Mouse (Mus musculus) lung, embryonic 15.5 days (tissue): ENCODE results near the gene Pced1b. TPM values are rescaled to one million over a fixed set of nuclear protein-coding genes. Genes with fewer than 3 reads are reported as not detected.

Source experiments
- ATAC-seq: fragments of 200-750 bp; cut with Nextera tagmentation; 2 replicates; pipeline ENCODE4 v1.8.0; 2017; ENCODE audit warnings: moderate number of reproducible peaks, borderline replicate concordance; ENCODE audit not compliant: low FRiP score, low TSS enrichment; ENCODE audit errors: extremely low read depth
- H3K27ac ChIP-seq: fragments of 300-500 bp; sonication (generic); 2 replicates; pipeline ENCODE4 v1.5.1; 2015; ENCODE audit warnings: moderate library complexity, mild to moderate bottlenecking, inconsistent platforms
- H3K27me3 ChIP-seq: fragments of 300-500 bp; sonication (generic); 2 replicates; pipeline ENCODE4 v1.6.1; 2015; ENCODE audit warnings: inconsistent platforms
- H3K36me3 ChIP-seq: fragments of 300-500 bp; sonication (generic); 2 replicates; pipeline ENCODE4 v1.6.1; 2015; ENCODE audit warnings: inconsistent platforms
- H3K4me1 ChIP-seq: fragments of 300-500 bp; sonication (generic); 2 replicates; pipeline ENCODE4 v1.6.1; 2015; ENCODE audit warnings: inconsistent platforms
- H3K4me2 ChIP-seq: fragments of 300-500 bp; sonication (generic); 2 replicates; pipeline ENCODE4 v1.6.1; 2015; ENCODE audit warnings: inconsistent platforms, mild to moderate bottlenecking, moderate library complexity
- H3K4me3 ChIP-seq: fragments of 300-500 bp; sonication (generic); 2 replicates; pipeline ENCODE4 v1.5.1; 2015; ENCODE audit warnings: mild to moderate bottlenecking, inconsistent platforms
- H3K9ac ChIP-seq: fragments of 300-500 bp; sonication (generic); 2 replicates; pipeline ENCODE4 v1.6.1; 2015; ENCODE audit warnings: inconsistent platforms
- H3K9me3 ChIP-seq: fragments of 300-500 bp; sonication (generic); 2 replicates; pipeline ENCODE4 v1.6.1; 2016; ENCODE audit warnings: inconsistent platforms
- WGBS: fragments of 180-500 bp; shearing (Covaris S2); methylation state at CpG from one replicate; pipeline ENCODE4 v1.1.7; 2015; 5-methylcytosine and 5-hydroxymethylcytosine counted together
- polyA plus RNA-seq: library from polyadenylated mRNA; unstranded; fragments of >200 nt; fragmentation: Nextera tagmentation; extraction: Ambion mirVana; gene quantifications from 2 replicates; pipeline ENCODE4 v1.2.1, GENCODE M21; 2015

Pced1b gene
- polyA plus RNA-seq, 1 experiment from 2014 or later: 5.3 TPM

GRCm38 (mm10) chr15:97397793-97398192 lies 150.9 kb downstream of the Pced1b start:
- Histone ChIP-seq H3K36me3 (no peaks in the 10 kb centered on the region), H3K27me3 (no peaks in the 10 kb centered on the region), H3K4me1 (no peaks in the 10 kb centered on the region), H3K27ac (no peak overlapping the region), H3K9me3 (no peaks in the 10 kb centered on the region), H3K4me2 (no peak overlapping the region), H3K9ac (no peak overlapping the region), H3K4me3 (no peak overlapping the region)
- WGBS: 82% methylated on average over 2 of the region's 2 CpGs
- ATAC-seq: no peak

- H3K4me3 ChIP-seq: no peak overlapping the region
- no peaks in the 10 kb centered on the region for H3K4me1 ChIP-seq
- H3K4me2 ChIP-seq: no peak overlapping the region
- H3K9me3 ChIP-seq: no peaks in the 10 kb centered on the region
- H3K27me3 ChIP-seq: no peaks in the 10 kb centered on the region
- ATAC-seq: no peak
- no peak overlapping the region for H3K9ac ChIP-seq
- H3K36me3 ChIP-seq: no peaks in the 10 kb centered on the region
- no peak overlapping the region for H3K27ac ChIP-seq
- 89% methylated on average over 6 of the region's 6 CpGs for WGBS
Measured at GRCm38 (mm10) chr15:97400866-97401265, 154.0 kb downstream of the Pced1b start.

- H3K4me3 ChIP-seq: no peak overlapping the region
- no peak for ATAC-seq
- no peaks in the 10 kb centered on the region for H3K9me3 ChIP-seq
- 68% methylated on average over 8 of the region's 8 CpGs for WGBS
- no peaks in the 10 kb centered on the region for H3K36me3 ChIP-seq
- H3K4me1 ChIP-seq: peaks cover 9% of the 10 kb centered on the region
- H3K4me2 ChIP-seq: no peak overlapping the region
- H3K27me3 ChIP-seq: no peaks in the 10 kb centered on the region
- no peak overlapping the region for H3K9ac ChIP-seq
- H3K27ac ChIP-seq: no peak overlapping the region
Measured at GRCm38 (mm10) chr15:97404483-97404882, 157.6 kb downstream of the Pced1b start.

- Histone ChIP-seq H3K9ac (no peak overlapping the region), H3K27me3 (no peaks in the 10 kb centered on the region), H3K9me3 (no peaks in the 10 kb centered on the region), H3K4me1 (peaks cover 9% of the 10 kb centered on the region), H3K27ac (no peak overlapping the region), H3K4me2 (no peak overlapping the region), H3K36me3 (no peaks in the 10 kb centered on the region), H3K4me3 (no peak overlapping the region)
- ATAC-seq: no peak
- 48% methylated on average over 7 of the region's 7 CpGs for WGBS
Measured at GRCm38 (mm10) chr15:97404998-97405397, 158.1 kb downstream of the Pced1b start.

- Histone ChIP-seq H3K27ac (no peak overlapping the region), H3K36me3 (no peaks in the 10 kb centered on the region), H3K4me1 (peaks cover 9% of the 10 kb centered on the region), H3K27me3 (no peaks in the 10 kb centered on the region), H3K4me2 (no peak overlapping the region), H3K9ac (no peak overlapping the region), H3K9me3 (no peaks in the 10 kb centered on the region), H3K4me3 (no peak overlapping the region)
- 77% methylated on average over 6 of the region's 6 CpGs for WGBS
- ATAC-seq: no peak
Measured at GRCm38 (mm10) chr15:97406105-97406504, 159.2 kb downstream of the Pced1b start.

GRCm38 (mm10) chr15:97407496-97408454 lies 160.9 kb downstream of the Pced1b start:
- Histone ChIP-seq H3K27ac (no peak overlapping the region), H3K4me1 (peaks cover 9% of the 10 kb centered on the region), H3K9ac (no peak overlapping the region), H3K4me2 (0 out of 2 replicates have a peak overlapping the region, but pooled peaks have one; percentile 5), H3K4me3 (no peak overlapping the region), H3K27me3 (no peaks in the 10 kb centered on the region), H3K9me3 (no peaks in the 10 kb centered on the region), H3K36me3 (no peaks in the 10 kb centered on the region)
- 37% methylated on average over 17 of the region's 17 CpGs for WGBS
- no peak for ATAC-seq

- 83% methylated on average over 2 of the region's 2 CpGs for WGBS
- Histone ChIP-seq H3K4me2 (no peak overlapping the region), H3K4me3 (no peak overlapping the region), H3K27ac (no peak overlapping the region), H3K9me3 (no peaks in the 10 kb centered on the region), H3K9ac (no peak overlapping the region), H3K36me3 (no peaks in the 10 kb centered on the region), H3K4me1 (peaks cover 12% of the 10 kb centered on the region), H3K27me3 (no peaks in the 10 kb centered on the region)
- ATAC-seq: no peak
Measured at GRCm38 (mm10) chr15:97411136-97411535, 164.2 kb downstream of the Pced1b start.

GRCm38 (mm10) chr15:97411671-97412070 lies 164.8 kb downstream of the Pced1b start:
- H3K4me1 ChIP-seq: peaks cover 12% of the 10 kb centered on the region
- H3K4me3 ChIP-seq: no peak overlapping the region
- ATAC-seq: no peak
- 86% methylated on average over 6 of the region's 6 CpGs for WGBS
- no peak overlapping the region for H3K9ac ChIP-seq
- no peaks in the 10 kb centered on the region for H3K36me3 ChIP-seq
- H3K27me3 ChIP-seq: no peaks in the 10 kb centered on the region
- no peak overlapping the region for H3K4me2 ChIP-seq
- H3K9me3 ChIP-seq: no peaks in the 10 kb centered on the region
- H3K27ac ChIP-seq: no peak overlapping the region

- H3K9ac ChIP-seq: no peak overlapping the region
- H3K4me1 ChIP-seq: peaks cover 10% of the 10 kb centered on the region
- H3K9me3 ChIP-seq: no peaks in the 10 kb centered on the region
- no peaks in the 10 kb centered on the region for H3K27me3 ChIP-seq
- H3K36me3 ChIP-seq: no peaks in the 10 kb centered on the region
- H3K4me3 ChIP-seq: no peak overlapping the region
- 71% methylated on average over 8 of the region's 8 CpGs for WGBS
- H3K27ac ChIP-seq: no peak overlapping the region
- no peak for ATAC-seq
- H3K4me2 ChIP-seq: no peak overlapping the region
Measured at GRCm38 (mm10) chr15:97412308-97412707, 165.4 kb downstream of the Pced1b start.

- H3K36me3 ChIP-seq: no peaks in the 10 kb centered on the region
- no peak for ATAC-seq
- 79% methylated on average over 7 of the region's 7 CpGs for WGBS
Measured at GRCm38 (mm10) chr15:97412861-97413260, 166.0 kb downstream of the Pced1b start.

GRCm38 (mm10) chr15:97414718-97415413 lies 168.0 kb downstream of the Pced1b start:
- 57% methylated on average over 12 of the region's 12 CpGs for WGBS
- H3K36me3 ChIP-seq: no peaks in the 10 kb centered on the region
- no peaks in the 10 kb centered on the region for H3K27me3 ChIP-seq
- no peak for ATAC-seq
- H3K4me1 ChIP-seq: peaks cover 2% of the 10 kb centered on the region; the same call in 1 of the 2 replicates
- no peak overlapping the region for H3K9ac ChIP-seq
- no peak overlapping the region for H3K4me2 ChIP-seq
- H3K27ac ChIP-seq: 0 out of 2 replicates have a peak overlapping the region, but pooled peaks have one; percentile 7
- no peaks in the 10 kb centered on the region for H3K9me3 ChIP-seq
- H3K4me3 ChIP-seq: no peak overlapping the region

More at GRCm38 (mm10) chr15:97412861-97413260, 166.0 kb downstream of the Pced1b start:
- Histone ChIP-seq H3K4me2 (no peak overlapping the region), H3K9me3 (no peaks in the 10 kb centered on the region), H3K4me3 (no peak overlapping the region), H3K4me1 (peaks cover 5% of the 10 kb centered on the region), H3K27me3 (no peaks in the 10 kb centered on the region), H3K27ac (no peak overlapping the region), H3K9ac (no peak overlapping the region)
